Mouse (Mus musculus) embryonic facial prominence, embryonic 12.5 days (tissue): Measurements from ENCODE around the gene Edar. TPM values are rescaled to one million over a fixed set of nuclear protein-coding genes. Genes with fewer than 3 reads are reported as not detected.

Experiments
- ATAC-seq: fragments of 200-750 bp; cut with Nextera tagmentation; 2 replicates; pipeline ENCODE4 v1.8.0; 2017; ENCODE audit not compliant: insufficient number of reproducible peaks, insufficient read depth, low FRiP score, low TSS enrichment
- H3K27ac ChIP-seq: fragments of 300-500 bp; sonication (generic); 2 replicates; pipeline ENCODE4 v1.5.1; 2016; ENCODE audit warnings: mild to moderate bottlenecking
- H3K27me3 ChIP-seq: fragments of 300-500 bp; sonication (generic); 2 replicates; pipeline ENCODE4 v1.6.1; 2016; ENCODE audit warnings: mild to moderate bottlenecking, moderate library complexity
- H3K36me3 ChIP-seq: fragments of 300-500 bp; sonication (generic); 2 replicates; pipeline ENCODE4 v1.6.1; 2016; ENCODE audit warnings: mild to moderate bottlenecking
- H3K4me1 ChIP-seq: fragments of 300-500 bp; sonication (generic); 2 replicates; pipeline ENCODE4 v1.6.1; 2016
- H3K4me2 ChIP-seq: fragments of 300-500 bp; sonication (generic); replicated peaks from 2 replicates; pipeline ENCODE4 v1.6.1; 2016; ENCODE audit warnings: mild to moderate bottlenecking, moderate library complexity
- H3K4me3 ChIP-seq: fragments of 300-500 bp; sonication (generic); 2 replicates; pipeline ENCODE4 v1.5.1; 2016; ENCODE audit warnings: mild to moderate bottlenecking
- H3K9ac ChIP-seq: fragments of 300-500 bp; sonication (generic); 2 replicates; pipeline ENCODE4 v1.6.1; 2016; ENCODE audit warnings: mild to moderate bottlenecking, moderate library complexity
- H3K9me3 ChIP-seq: fragments of 300-500 bp; sonication (generic); 2 replicates; pipeline ENCODE4 v1.6.1; 2016; ENCODE audit warnings: mild to moderate bottlenecking, moderate library complexity
- WGBS: fragments of 180-500 bp; shearing (Covaris S2); methylation state at CpG from one replicate; pipeline ENCODE4 v1.1.7; 2016; 5-methylcytosine and 5-hydroxymethylcytosine counted together
- polyA plus RNA-seq: library from polyadenylated mRNA; unstranded; fragments of >200 nt; fragmentation: Nextera tagmentation; extraction: Ambion mirVana; gene quantifications from 2 replicates; pipeline ENCODE4 v1.2.1, GENCODE M21; 2016

Gene Edar
- polyA plus RNA-seq, 1 experiment from 2014 or later, result 1.4 TPM

GRCm38 (mm10) chr10:58673278-58674061 is 2.0 kb downstream of the Edar start:
- Histone ChIP-seq H3K4me3 (no peak overlapping the region), H3K27me3 (peaks cover 8% of the 10 kb centered on the region; the same call in 1 of the 2 replicates), H3K27ac (no peak overlapping the region), H3K9me3 (no peaks in the 10 kb centered on the region), H3K4me2 (peak overlapping the region; percentile 19; the same call in 1 of the 2 replicates), H3K36me3 (no peaks in the 10 kb centered on the region), H3K4me1 (no peaks in the 10 kb centered on the region), H3K9ac (no peak overlapping the region)
- WGBS, result 37% methylated on average over 15 of the region's 15 CpGs
- ATAC-seq, result peak; percentile 61; the same call in 1 of the 2 replicates

- peak overlapping the region; percentile 19; the same call in 1 of the 2 replicates for H3K4me2 ChIP-seq
- 66% methylated on average over 10 of the region's 10 CpGs for WGBS
- H3K9ac ChIP-seq, result no peak overlapping the region
- no peak overlapping the region for H3K4me3 ChIP-seq
- no peak overlapping the region for H3K27ac ChIP-seq
- no peak for ATAC-seq
- H3K36me3 ChIP-seq, result no peaks in the 10 kb centered on the region
- H3K4me1 ChIP-seq, result no peaks in the 10 kb centered on the region
- H3K27me3 ChIP-seq, result peaks cover 8% of the 10 kb centered on the region; the same call in 1 of the 2 replicates
- H3K9me3 ChIP-seq, result no peaks in the 10 kb centered on the region
Measured at GRCm38 (mm10) chr10:58672557-58673277, 2.7 kb downstream of the Edar start.

GRCm38 (mm10) chr10:58663868-58664267 is 11.6 kb downstream of the Edar start:
- 85% methylated on average over 5 of the region's 5 CpGs for WGBS
- Histone ChIP-seq H3K4me3 (no peak overlapping the region), H3K4me2 (no peak overlapping the region), H3K27ac (no peak overlapping the region), H3K9me3 (no peaks in the 10 kb centered on the region), H3K27me3 (no peaks in the 10 kb centered on the region), H3K9ac (no peak overlapping the region), H3K4me1 (no peaks in the 10 kb centered on the region), H3K36me3 (no peaks in the 10 kb centered on the region)
- no peak for ATAC-seq

GRCm38 (mm10) chr10:58663417-58663816 is 12.0 kb downstream of the Edar start:
- Histone ChIP-seq H3K4me1 (no peaks in the 10 kb centered on the region), H3K4me2 (no peak overlapping the region), H3K9me3 (no peaks in the 10 kb centered on the region), H3K9ac (no peak overlapping the region), H3K27me3 (no peaks in the 10 kb centered on the region), H3K4me3 (no peak overlapping the region), H3K27ac (no peak overlapping the region), H3K36me3 (no peaks in the 10 kb centered on the region)
- ATAC-seq, result no peak
- 89% methylated on average over 6 of the region's 6 CpGs for WGBS

GRCm38 (mm10) chr10:58659268-58659986 is 16.0 kb downstream of the Edar start:
- no peak overlapping the region for H3K9ac ChIP-seq
- H3K27ac ChIP-seq, result no peak overlapping the region
- ATAC-seq, result no peak
- no peaks in the 10 kb centered on the region for H3K27me3 ChIP-seq
- H3K36me3 ChIP-seq, result no peaks in the 10 kb centered on the region
- whole genome bisulfite sequencing, result 51% methylated on average over 11 of the region's 11 CpGs
- no peak overlapping the region for H3K4me3 ChIP-seq
- no peaks in the 10 kb centered on the region for H3K9me3 ChIP-seq
- no peak overlapping the region for H3K4me2 ChIP-seq
- no peaks in the 10 kb centered on the region for H3K4me1 ChIP-seq

- H3K36me3 ChIP-seq, result no peaks in the 10 kb centered on the region
- H3K4me3 ChIP-seq, result no peak overlapping the region
- no peaks in the 10 kb centered on the region for H3K27me3 ChIP-seq
- H3K4me2 ChIP-seq, result no peak overlapping the region
- WGBS, result 72% methylated on average over 2 of the region's 2 CpGs
- H3K27ac ChIP-seq, result no peak overlapping the region
- H3K9ac ChIP-seq, result no peak overlapping the region
- ATAC-seq, result no peak
- peaks cover 4% of the 10 kb centered on the region; the same call in 1 of the 2 replicates for H3K4me1 ChIP-seq
- H3K9me3 ChIP-seq, result no peaks in the 10 kb centered on the region
Measured at GRCm38 (mm10) chr10:58657731-58658130, 17.7 kb downstream of the Edar start.

- Histone ChIP-seq H3K27me3 (no peaks in the 10 kb centered on the region), H3K9ac (no peak overlapping the region), H3K4me1 (peaks cover 21% of the 10 kb centered on the region), H3K9me3 (no peaks in the 10 kb centered on the region), H3K27ac (no peak overlapping the region), H3K36me3 (no peaks in the 10 kb centered on the region), H3K4me2 (no peak overlapping the region), H3K4me3 (no peak overlapping the region)
- no peak for ATAC-seq
- 85% methylated on average over 3 of the region's 3 CpGs for WGBS
Measured at GRCm38 (mm10) chr10:58653679-58654078, 21.8 kb downstream of the Edar start.

- Histone ChIP-seq H3K27me3 (no peaks in the 10 kb centered on the region), H3K27ac (no peak overlapping the region; the same call in 1 of the 2 replicates), H3K36me3 (no peaks in the 10 kb centered on the region), H3K4me1 (peaks cover 21% of the 10 kb centered on the region), H3K4me2 (peak overlapping the region; percentile 39), H3K9ac (no peak overlapping the region), H3K9me3 (no peaks in the 10 kb centered on the region), H3K4me3 (no peak overlapping the region)
- 26% methylated on average over 10 of the region's 10 CpGs for WGBS
- peak; percentile 65; the same call in 1 of the 2 replicates for ATAC-seq
Measured at GRCm38 (mm10) chr10:58652418-58653394, 22.7 kb downstream of the Edar start.

- Histone ChIP-seq H3K4me1 (peaks cover 21% of the 10 kb centered on the region), H3K27me3 (no peaks in the 10 kb centered on the region), H3K4me2 (peak overlapping the region; percentile 39), H3K27ac (no peak overlapping the region), H3K9ac (no peak overlapping the region), H3K9me3 (no peaks in the 10 kb centered on the region), H3K4me3 (no peak overlapping the region), H3K36me3 (no peaks in the 10 kb centered on the region)
- peak; percentile 25; the same call in 1 of the 2 replicates for ATAC-seq
- 3% methylated on average over 9 of the region's 9 CpGs for WGBS
Measured at GRCm38 (mm10) chr10:58652045-58652417, 23.4 kb downstream of the Edar start.

GRCm38 (mm10) chr10:58651270-58652042 is 24.0 kb downstream of the Edar start:
- WGBS, result 3% methylated on average over 22 of the region's 22 CpGs

More at GRCm38 (mm10) chr10:58651270-58652042, 24.0 kb downstream of the Edar start:
- Histone ChIP-seq H3K9ac (no peak overlapping the region), H3K4me2 (peak overlapping the region; percentile 39), H3K9me3 (no peaks in the 10 kb centered on the region), H3K27ac (no peak overlapping the region; the same call in 1 of the 2 replicates), H3K27me3 (no peaks in the 10 kb centered on the region), H3K36me3 (no peaks in the 10 kb centered on the region), H3K4me3 (no peak overlapping the region), H3K4me1 (peaks cover 21% of the 10 kb centered on the region)
- ATAC-seq, result no peak
